Mouse (Mus musculus) forebrain, embryonic 10.5 days (tissue): ENCODE results near the gene D630045J12Rik. TPM values are rescaled to one million over a fixed set of nuclear protein-coding genes. Genes with fewer than 3 reads are reported as not detected.

Experiments used
- DNase-seq: peaks from one replicate; pipeline ENCODE4 v3.0.0-alpha.2; 2017; ENCODE audit warnings: low spot score; ENCODE audit errors: extremely low spot score
- H3K27ac ChIP-seq: fragments of 300-500 bp; sonication (generic); 2 replicates; pipeline ENCODE4 v1.5.1; 2016; ENCODE audit warnings: mild to moderate bottlenecking
- H3K27me3 ChIP-seq: fragments of 300-500 bp; sonication (generic); 2 replicates; pipeline ENCODE4 v1.6.1; 2016; ENCODE audit warnings: mild to moderate bottlenecking; ENCODE audit not compliant: poor library complexity, severe bottlenecking
- H3K36me3 ChIP-seq: fragments of 300-500 bp; sonication (generic); replicated peaks from 2 replicates; pipeline ENCODE4 v1.6.1; 2016; ENCODE audit warnings: mild to moderate bottlenecking, moderate library complexity
- H3K4me1 ChIP-seq: fragments of 300-500 bp; sonication (generic); 2 replicates; pipeline ENCODE4 v1.6.1; 2016
- H3K4me3 ChIP-seq: fragments of 300-500 bp; sonication (generic); 2 replicates; pipeline ENCODE4 v1.5.1; 2016; ENCODE audit warnings: mild to moderate bottlenecking, moderate library complexity
- H3K9me3 ChIP-seq: fragments of 300-500 bp; sonication (generic); 2 replicates; pipeline ENCODE4 v1.6.1; 2016; ENCODE audit warnings: mild to moderate bottlenecking, moderate library complexity
- WGBS: fragments of 180-500 bp; shearing (Covaris S2); methylation state at CpG from one replicate; pipeline ENCODE4 v1.1.7; 2016; 5-methylcytosine and 5-hydroxymethylcytosine counted together
- polyA plus RNA-seq: library from polyadenylated mRNA; unstranded; fragments of >200 nt; fragmentation: Nextera tagmentation; extraction: Ambion mirVana; gene quantifications from 2 replicates; pipeline ENCODE4 v1.2.1, GENCODE M21; 2016

D630045J12Rik gene
- polyA plus RNA-seq, 1 experiment from 2014 or later = 6.3 TPM

GRCm38 (mm10) chr6:38164705-38165104, 89.1 kb downstream of the D630045J12Rik start:
- DNase-seq = no peak
- H3K36me3 ChIP-seq = peaks cover 62% of the 10 kb centered on the region
- H3K27me3 ChIP-seq = no peaks in the 10 kb centered on the region
- H3K4me1 ChIP-seq = peaks cover 39% of the 10 kb centered on the region
- WGBS = 87% methylated on average over 6 of the region's 6 CpGs
- H3K27ac ChIP-seq = peak overlapping the region; percentile 48; the same call in 1 of the 2 replicates
- no peak overlapping the region for H3K4me3 ChIP-seq
- H3K9me3 ChIP-seq = no peaks in the 10 kb centered on the region

GRCm38 (mm10) chr6:38162825-38163504, 90.8 kb downstream of the D630045J12Rik start:
- 83% methylated on average over 14 of the region's 14 CpGs for WGBS
- H3K9me3 ChIP-seq = no peaks in the 10 kb centered on the region
- H3K4me3 ChIP-seq = no peak overlapping the region
- DNase-seq = no peak
- no peaks in the 10 kb centered on the region for H3K27me3 ChIP-seq
- peaks cover 51% of the 10 kb centered on the region for H3K4me1 ChIP-seq
- peaks cover 48% of the 10 kb centered on the region for H3K36me3 ChIP-seq
- no peak overlapping the region for H3K27ac ChIP-seq

- Histone ChIP-seq H3K27ac (peak overlapping the region; percentile 53), H3K4me3 (no peak overlapping the region), H3K27me3 (no peaks in the 10 kb centered on the region), H3K4me1 (peaks cover 54% of the 10 kb centered on the region), H3K9me3 (no peaks in the 10 kb centered on the region), H3K36me3 (peaks cover 48% of the 10 kb centered on the region)
- 86% methylated on average over 2 of the region's 2 CpGs for WGBS
- DNase-seq = no peak
These were observed 93.3 kb downstream of the D630045J12Rik start for GRCm38 (mm10) chr6:38160556-38160955.

DNA sequence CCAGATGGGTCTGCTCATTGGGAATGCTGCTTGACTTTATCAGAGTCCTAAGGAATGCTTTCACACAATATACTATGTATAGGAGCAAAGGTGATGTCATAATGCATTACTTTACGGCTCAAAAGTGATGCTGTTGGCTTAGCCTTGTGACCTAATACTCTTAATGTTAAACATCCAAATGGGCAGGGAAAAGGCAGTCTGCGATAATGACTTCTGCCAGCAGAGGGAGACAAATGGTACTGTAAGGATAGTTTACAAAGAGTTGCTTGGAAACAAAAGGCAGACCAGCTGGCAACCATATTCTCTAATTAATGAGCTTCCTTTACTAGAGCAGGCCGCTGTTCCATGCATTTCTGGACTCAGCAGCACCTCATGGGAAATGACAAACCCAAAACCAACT, 93.7 kb downstream of the D630045J12Rik start:
- no peaks in the 10 kb centered on the region for H3K27me3 ChIP-seq
- DNase-seq = peak; percentile 72
- peak overlapping the region; percentile 53 for H3K27ac ChIP-seq
- H3K4me1 ChIP-seq = peaks cover 56% of the 10 kb centered on the region
- H3K36me3 ChIP-seq = peaks cover 47% of the 10 kb centered on the region
- WGBS = 32% methylated on average over 3 of the region's 3 CpGs
- no peaks in the 10 kb centered on the region for H3K9me3 ChIP-seq
- no peak overlapping the region for H3K4me3 ChIP-seq

DNA sequence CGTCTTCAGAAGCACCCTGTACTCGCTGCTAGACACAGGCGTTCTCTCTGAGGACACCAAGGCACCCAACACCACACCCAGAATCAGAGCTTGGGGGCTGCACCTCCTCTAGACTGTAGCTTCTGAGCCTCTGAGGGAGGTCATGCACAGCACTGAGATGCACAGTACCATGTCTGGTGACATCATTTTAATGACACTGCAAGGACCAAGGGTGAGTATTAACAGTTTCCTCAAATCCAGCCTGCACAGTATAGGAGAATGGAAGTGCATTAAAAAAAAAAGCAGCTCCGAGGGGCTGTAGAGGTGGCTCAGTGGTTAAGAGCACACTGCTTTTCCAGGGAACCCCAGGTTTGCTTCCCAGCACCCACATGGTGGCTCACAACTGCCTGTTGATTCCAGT, 94.2 kb downstream of the D630045J12Rik start:
- WGBS = 87% methylated on average over 4 of the region's 4 CpGs
- no peak overlapping the region for H3K4me3 ChIP-seq

GRCm38 (mm10) chr6:38157925-38158324, 95.9 kb downstream of the D630045J12Rik start:
- Histone ChIP-seq H3K4me1 (peaks cover 41% of the 10 kb centered on the region), H3K36me3 (peaks cover 41% of the 10 kb centered on the region), H3K27me3 (no peaks in the 10 kb centered on the region), H3K27ac (no peak overlapping the region), H3K9me3 (no peaks in the 10 kb centered on the region), H3K4me3 (no peak overlapping the region)
- DNase-seq = no peak
- 81% methylated on average over 16 of the region's 16 CpGs for WGBS

More for the DNA sequence above, 94.2 kb downstream of the D630045J12Rik start:
- Histone ChIP-seq H3K27me3 (no peaks in the 10 kb centered on the region), H3K36me3 (peaks cover 46% of the 10 kb centered on the region), H3K9me3 (no peaks in the 10 kb centered on the region), H3K4me1 (peaks cover 52% of the 10 kb centered on the region), H3K27ac (no peak overlapping the region)
- no peak for DNase-seq

GRCm38 (mm10) chr6:38156204-38156603, 97.6 kb downstream of the D630045J12Rik start:
- Histone ChIP-seq H3K27ac (no peak overlapping the region), H3K36me3 (peaks cover 48% of the 10 kb centered on the region), H3K4me3 (no peak overlapping the region), H3K4me1 (peaks cover 34% of the 10 kb centered on the region), H3K9me3 (no peaks in the 10 kb centered on the region), H3K27me3 (no peaks in the 10 kb centered on the region)
- WGBS = 93% methylated on average over 5 of the region's 5 CpGs
- DNase-seq = no peak

DNA sequence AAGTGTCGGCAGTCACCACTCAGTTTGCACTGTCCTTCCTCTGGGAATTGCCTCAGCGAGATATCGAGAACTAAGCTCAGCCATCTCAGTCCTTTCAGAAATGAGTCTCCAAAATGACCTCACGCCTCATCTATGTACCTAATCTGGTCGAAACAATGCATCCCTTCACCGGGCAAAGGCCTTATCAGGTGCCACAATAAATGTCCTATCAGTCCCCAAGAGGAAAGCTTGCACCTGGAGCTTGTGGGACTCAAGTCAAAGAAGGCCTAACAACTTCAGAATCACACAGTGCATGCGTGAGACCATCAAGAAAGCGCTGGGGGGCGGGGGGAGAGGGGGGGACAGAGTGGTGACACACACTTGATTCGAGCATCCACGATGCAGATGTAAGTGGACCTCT, 101.5 kb downstream of the D630045J12Rik start:
- Histone ChIP-seq H3K27me3 (no peaks in the 10 kb centered on the region), H3K36me3 (peaks cover 62% of the 10 kb centered on the region), H3K4me3 (no peak overlapping the region), H3K9me3 (no peaks in the 10 kb centered on the region), H3K27ac (no peak overlapping the region), H3K4me1 (peaks cover 23% of the 10 kb centered on the region; the same call in 1 of the 2 replicates)
- WGBS = 88% methylated on average over 11 of the region's 11 CpGs
- DNase-seq = no peak

GRCm38 (mm10) chr6:38149483-38149882, 104.3 kb downstream of the D630045J12Rik start:
- no peak for DNase-seq
- Histone ChIP-seq H3K36me3 (peaks cover 64% of the 10 kb centered on the region), H3K4me3 (no peak overlapping the region), H3K27ac (no peak overlapping the region), H3K27me3 (no peaks in the 10 kb centered on the region), H3K9me3 (no peaks in the 10 kb centered on the region), H3K4me1 (peaks cover 14% of the 10 kb centered on the region; the same call in 1 of the 2 replicates)
- 86% methylated on average over 19 of the region's 19 CpGs for WGBS

DNA sequence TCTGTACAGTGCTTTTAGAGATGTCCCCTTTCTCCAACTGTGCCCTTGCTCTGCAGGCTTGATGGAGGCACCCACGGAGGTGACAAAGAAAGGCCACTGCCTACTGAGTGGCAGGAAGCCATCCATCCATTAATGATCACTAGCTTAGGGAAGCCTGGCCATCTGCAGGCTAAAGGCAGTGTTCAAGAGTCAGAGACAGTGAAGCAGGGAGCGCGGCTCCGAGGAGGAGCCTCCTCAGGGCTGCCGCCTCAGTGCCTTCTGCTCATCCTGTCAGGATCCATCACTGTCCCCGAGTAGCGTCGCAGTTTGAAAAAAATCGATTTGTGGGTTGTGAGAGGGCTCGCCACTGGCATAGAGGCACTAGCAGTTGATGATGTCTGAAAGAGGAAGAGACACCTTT, 105.2 kb downstream of the D630045J12Rik start:
- Histone ChIP-seq H3K9me3 (no peaks in the 10 kb centered on the region), H3K27me3 (no peaks in the 10 kb centered on the region), H3K36me3 (peaks cover 67% of the 10 kb centered on the region), H3K4me3 (no peak overlapping the region), H3K27ac (0 out of 2 replicates have a peak overlapping the region, but pooled peaks have one; percentile 51), H3K4me1 (peaks cover 14% of the 10 kb centered on the region; the same call in 1 of the 2 replicates)
- 92% methylated on average over 10 of the region's 10 CpGs for WGBS
- DNase-seq = no peak

- no peak overlapping the region for H3K4me3 ChIP-seq
- no peak overlapping the region for H3K27ac ChIP-seq
- H3K4me1 ChIP-seq = peaks cover 14% of the 10 kb centered on the region; the same call in 1 of the 2 replicates
- H3K27me3 ChIP-seq = no peaks in the 10 kb centered on the region
- H3K36me3 ChIP-seq = peaks cover 66% of the 10 kb centered on the region
- H3K9me3 ChIP-seq = no peaks in the 10 kb centered on the region
- DNase-seq = no peak
- 80% methylated on average over 5 of the region's 5 CpGs for WGBS
These were observed 106.5 kb downstream of the D630045J12Rik start for GRCm38 (mm10) chr6:38147301-38147700.

GRCm38 (mm10) chr6:38145463-38146065, 108.2 kb downstream of the D630045J12Rik start:
- DNase-seq = no peak
- peaks cover 10% of the 10 kb centered on the region; the same call in 1 of the 2 replicates for H3K4me1 ChIP-seq
- no peaks in the 10 kb centered on the region for H3K9me3 ChIP-seq
- peaks cover 71% of the 10 kb centered on the region for H3K36me3 ChIP-seq
- 63% methylated on average over 8 of the region's 8 CpGs for WGBS
- no peak overlapping the region for H3K4me3 ChIP-seq
- no peak overlapping the region for H3K27ac ChIP-seq
- H3K27me3 ChIP-seq = no peaks in the 10 kb centered on the region
